Mouse (Mus musculus): ENCODE measurements around the gene Mrgprg. TPM values are rescaled to one million over a fixed set of nuclear protein-coding genes. Genes with fewer than 3 reads are reported as not detected.

Gene Mrgprg
- polyA plus RNA-seq, 1 experiment from 2014 or later = not detected

- no peaks in the 10 kb centered on the region; the same call in 1 of the 2 replicates for H3K27me3 ChIP-seq (replicated peaks; ENCODE audit: control insufficient read depth, insufficient read depth, low read length)
- WGBS = 29% methylated on average over 1 of the region's 1 CpGs
- H3K9me3 ChIP-seq (ENCODE audit: control insufficient read depth) = no peaks in the 10 kb centered on the region
- no peaks in the 10 kb centered on the region for H3K36me3 ChIP-seq (ENCODE audit: control insufficient read depth, insufficient read depth)
- H3K9ac ChIP-seq (ENCODE audit: low read depth, low read length) = no peak overlapping the region
- H3K27ac ChIP-seq (ENCODE audit: low read depth, low read length) = no peak overlapping the region
- H3K4me1 ChIP-seq (replicated peaks; ENCODE audit: control insufficient read depth, insufficient read depth, low read length) = 0 out of 2 replicates have a peak, but pooled peaks cover 3% of the 10 kb centered on the region
- H3K4me3 ChIP-seq (ENCODE audit: low read depth, low read length) = no peak overlapping the region
- ATAC-seq = no peak
- no peak for TF ChIP-seq CTCF (IDR thresholded peaks at IDR 0.05; ENCODE audit: low read depth)
- H3K4me2 ChIP-seq (replicated peaks; ENCODE audit: low read depth) = no peak overlapping the region
Measured at GRCm38 (mm10) chr7:143769461-143769860, 2.7 kb upstream of the Mrgprg start.

- 0 out of 2 replicates have a peak, but pooled peaks cover 3% of the 10 kb centered on the region for H3K4me1 ChIP-seq (replicated peaks; ENCODE audit: control insufficient read depth, insufficient read depth, low read length)
- no peak overlapping the region for H3K4me2 ChIP-seq (replicated peaks; ENCODE audit: low read depth)
- no peaks in the 10 kb centered on the region; the same call in 1 of the 2 replicates for H3K27me3 ChIP-seq (replicated peaks; ENCODE audit: control insufficient read depth, insufficient read depth, low read length)
- 38% methylated on average over 6 of the region's 6 CpGs for WGBS
- no peaks in the 10 kb centered on the region for H3K9me3 ChIP-seq (ENCODE audit: control insufficient read depth)
- no peak overlapping the region for H3K4me3 ChIP-seq (ENCODE audit: low read depth, low read length)
- no peak overlapping the region for H3K27ac ChIP-seq (ENCODE audit: low read depth, low read length)
- no peaks in the 10 kb centered on the region for H3K36me3 ChIP-seq (ENCODE audit: control insufficient read depth, insufficient read depth)
- no peak overlapping the region for H3K9ac ChIP-seq (ENCODE audit: low read depth, low read length)
- ATAC-seq = peak; percentile 40
- no peak for TF ChIP-seq CTCF (IDR thresholded peaks at IDR 0.05; ENCODE audit: low read depth)
Measured at GRCm38 (mm10) chr7:143768267-143768666, 1.5 kb upstream of the Mrgprg start.

- Histone ChIP-seq H3K4me3 (ENCODE audit: low read depth, low read length) (no peak overlapping the region), H3K27me3 (replicated peaks; ENCODE audit: control insufficient read depth, insufficient read depth, low read length) (no peaks in the 10 kb centered on the region; the same call in 1 of the 2 replicates), H3K27ac (ENCODE audit: low read depth, low read length) (no peak overlapping the region), H3K4me1 (replicated peaks; ENCODE audit: control insufficient read depth, insufficient read depth, low read length) (0 out of 2 replicates have a peak, but pooled peaks cover 3% of the 10 kb centered on the region), H3K9me3 (ENCODE audit: control insufficient read depth) (no peaks in the 10 kb centered on the region), H3K9ac (ENCODE audit: low read depth, low read length) (no peak overlapping the region), H3K4me2 (replicated peaks; ENCODE audit: low read depth) (no peak overlapping the region), H3K36me3 (ENCODE audit: control insufficient read depth, insufficient read depth) (no peaks in the 10 kb centered on the region)
- WGBS = 70% methylated on average over 19 of the region's 19 CpGs
- ATAC-seq = no peak
- TF ChIP-seq CTCF (IDR thresholded peaks at IDR 0.05; ENCODE audit: low read depth) = no peak
Measured at GRCm38 (mm10) chr7:143764876-143765530, 1.8 kb downstream of the Mrgprg start.

- 16% methylated on average over 3 of the region's 3 CpGs for WGBS
- no peak for ATAC-seq
- TF ChIP-seq CTCF (IDR thresholded peaks at IDR 0.05; ENCODE audit: low read depth) = peak; percentile 85
Measured at GRCm38 (mm10) chr7:143763794-143764193, 3.0 kb downstream of the Mrgprg start.

GRCm38 (mm10) chr7:143758956-143759355 is 7.8 kb downstream of the Mrgprg start:
- no peak overlapping the region for H3K4me2 ChIP-seq (replicated peaks; ENCODE audit: low read depth)
- no peak for TF ChIP-seq CTCF (IDR thresholded peaks at IDR 0.05; ENCODE audit: low read depth)
- 76% methylated on average over 3 of the region's 3 CpGs for WGBS
- no peak for ATAC-seq
- no peaks in the 10 kb centered on the region for H3K9me3 ChIP-seq (ENCODE audit: control insufficient read depth)
- H3K4me3 ChIP-seq (ENCODE audit: low read depth, low read length) = no peak overlapping the region
- no peak overlapping the region for H3K9ac ChIP-seq (ENCODE audit: low read depth, low read length)
- peaks cover 4% of the 10 kb centered on the region; the same call in 1 of the 2 replicates for H3K4me1 ChIP-seq (replicated peaks; ENCODE audit: control insufficient read depth, insufficient read depth, low read length)
- peaks cover 15% of the 10 kb centered on the region; the same call in 1 of the 2 replicates for H3K27me3 ChIP-seq (replicated peaks; ENCODE audit: control insufficient read depth, insufficient read depth, low read length)
- no peaks in the 10 kb centered on the region for H3K36me3 ChIP-seq (ENCODE audit: control insufficient read depth, insufficient read depth)
- no peak overlapping the region for H3K27ac ChIP-seq (ENCODE audit: low read depth, low read length)

More at GRCm38 (mm10) chr7:143763794-143764193, 3.0 kb downstream of the Mrgprg start:
- H3K36me3 ChIP-seq (ENCODE audit: control insufficient read depth, insufficient read depth) = no peaks in the 10 kb centered on the region
- no peaks in the 10 kb centered on the region; the same call in 1 of the 2 replicates for H3K27me3 ChIP-seq (replicated peaks; ENCODE audit: control insufficient read depth, insufficient read depth, low read length)
- no peak overlapping the region for H3K9ac ChIP-seq (ENCODE audit: low read depth, low read length)
- no peaks in the 10 kb centered on the region for H3K9me3 ChIP-seq (ENCODE audit: control insufficient read depth)
- 0 out of 2 replicates have a peak, but pooled peaks cover 3% of the 10 kb centered on the region for H3K4me1 ChIP-seq (replicated peaks; ENCODE audit: control insufficient read depth, insufficient read depth, low read length)
- no peak overlapping the region for H3K27ac ChIP-seq (ENCODE audit: low read depth, low read length)
- no peak overlapping the region for H3K4me2 ChIP-seq (replicated peaks; ENCODE audit: low read depth)
- H3K4me3 ChIP-seq (ENCODE audit: low read depth, low read length) = no peak overlapping the region

GRCm38 (mm10) chr7:143757696-143758095 is 9.1 kb downstream of the Mrgprg start:
- Histone ChIP-seq H3K27ac (ENCODE audit: low read depth, low read length) (no peak overlapping the region), H3K36me3 (ENCODE audit: control insufficient read depth, insufficient read depth) (no peaks in the 10 kb centered on the region), H3K4me3 (ENCODE audit: low read depth, low read length) (no peak overlapping the region), H3K9me3 (ENCODE audit: control insufficient read depth) (no peaks in the 10 kb centered on the region), H3K4me1 (replicated peaks; ENCODE audit: control insufficient read depth, insufficient read depth, low read length) (peaks cover 4% of the 10 kb centered on the region; the same call in 1 of the 2 replicates), H3K27me3 (replicated peaks; ENCODE audit: control insufficient read depth, insufficient read depth, low read length) (peaks cover 15% of the 10 kb centered on the region; the same call in 1 of the 2 replicates), H3K4me2 (replicated peaks; ENCODE audit: low read depth) (no peak overlapping the region), H3K9ac (ENCODE audit: low read depth, low read length) (no peak overlapping the region)
- no peak for TF ChIP-seq CTCF (IDR thresholded peaks at IDR 0.05; ENCODE audit: low read depth)
- 70% methylated on average over 3 of the region's 3 CpGs for WGBS
- ATAC-seq = no peak
